Mouse (Mus musculus) liver, embryonic 16.5 days (tissue): ENCODE data around the gene Wbp1l. TPM values are rescaled to one million over a fixed set of nuclear protein-coding genes. Genes with fewer than 3 reads are reported as not detected.

ENCODE experiments used
- ATAC-seq: fragments of 200-750 bp; cut with Nextera tagmentation; 2 replicates; pipeline ENCODE4 v1.8.0; 2017; ENCODE audit warnings: low read depth, mild to moderate bottlenecking, moderate number of reproducible peaks, moderate library complexity
- H3K27ac ChIP-seq: fragments of 300-500 bp; sonication (generic); 2 replicates; pipeline ENCODE4 v1.5.1; 2014; ENCODE audit warnings: mild to moderate bottlenecking, low read length
- H3K27me3 ChIP-seq: fragments of 300-500 bp; sonication (generic); 2 replicates; pipeline ENCODE4 v1.6.1; 2014; ENCODE audit warnings: low read depth, low read length, mixed read lengths; ENCODE audit not compliant: control insufficient read depth, insufficient read depth
- H3K36me3 ChIP-seq: fragments of 300-500 bp; sonication (generic); 2 replicates; pipeline ENCODE4 v1.6.1; 2014; ENCODE audit warnings: mild to moderate bottlenecking; ENCODE audit not compliant: control insufficient read depth, insufficient read depth
- H3K4me1 ChIP-seq: fragments of 300-500 bp; sonication (generic); 2 replicates; pipeline ENCODE4 v1.6.1; 2014; ENCODE audit warnings: low read depth, low read length, mixed read lengths; ENCODE audit not compliant: control insufficient read depth
- H3K4me2 ChIP-seq: fragments of 300-500 bp; sonication (generic); 2 replicates; pipeline ENCODE4 v1.6.1; 2014; ENCODE audit warnings: low read depth, low read length, mixed read lengths
- H3K4me3 ChIP-seq: fragments of 300-500 bp; sonication (generic); 2 replicates; pipeline ENCODE4 v1.5.1; 2014; ENCODE audit warnings: low read depth, mild to moderate bottlenecking, low read length
- H3K9ac ChIP-seq: fragments of 300-500 bp; sonication (generic); 2 replicates; pipeline ENCODE4 v1.6.1; 2014; ENCODE audit warnings: low read depth, low read length
- H3K9me3 ChIP-seq: fragments of 300-500 bp; sonication (generic); replicated peaks from 2 replicates; pipeline ENCODE4 v1.6.1; 2016; ENCODE audit warnings: low read length; ENCODE audit not compliant: control insufficient read depth
- WGBS: fragments of 180-500 bp; shearing (Covaris S2); extraction: QIAGEN DNeasy Blood & Tissue Kit; methylation state at CpG from one replicate; pipeline ENCODE4 v1.1.7; 2014; ENCODE audit not compliant: insufficient replicate concordance; 5-methylcytosine and 5-hydroxymethylcytosine counted together
- polyA plus RNA-seq: library from polyadenylated mRNA; unstranded; fragments of >200 nt; fragmentation: Nextera tagmentation; extraction: Ambion mirVana; gene quantifications from 2 replicates; pipeline ENCODE4 v1.2.1, GENCODE M21; 2015

Wbp1l gene
- polyA plus RNA-seq, 1 experiment from 2014 or later = 31.5 TPM

GRCm38 (mm10) chr19:46644793-46645602 lies 46.1 kb downstream of the Wbp1l start:
- H3K36me3 ChIP-seq = peaks cover 3% of the 10 kb centered on the region
- 69% methylated on average over 12 of the region's 12 CpGs for WGBS
- no peaks in the 10 kb centered on the region for H3K9me3 ChIP-seq
- H3K4me3 ChIP-seq = no peak overlapping the region
- peaks cover 32% of the 10 kb centered on the region for H3K4me1 ChIP-seq
- H3K4me2 ChIP-seq = no peak overlapping the region
- no peak overlapping the region for H3K9ac ChIP-seq
- H3K27ac ChIP-seq = peak overlapping the region; percentile 70
- no peaks in the 10 kb centered on the region for H3K27me3 ChIP-seq
- peak; percentile 55 for ATAC-seq

- H3K9me3 ChIP-seq = no peaks in the 10 kb centered on the region
- no peak overlapping the region for H3K9ac ChIP-seq
- peaks cover 27% of the 10 kb centered on the region for H3K4me1 ChIP-seq
- WGBS = 74% methylated on average over 12 of the region's 12 CpGs
- H3K4me2 ChIP-seq = no peak overlapping the region
- ATAC-seq = peak; percentile 40
- H3K27ac ChIP-seq = no peak overlapping the region
- no peaks in the 10 kb centered on the region for H3K27me3 ChIP-seq
- H3K4me3 ChIP-seq = no peak overlapping the region
- H3K36me3 ChIP-seq = peaks cover 3% of the 10 kb centered on the region
Observed at GRCm38 (mm10) chr19:46646041-46646481, 47.2 kb downstream of the Wbp1l start.

DNA sequence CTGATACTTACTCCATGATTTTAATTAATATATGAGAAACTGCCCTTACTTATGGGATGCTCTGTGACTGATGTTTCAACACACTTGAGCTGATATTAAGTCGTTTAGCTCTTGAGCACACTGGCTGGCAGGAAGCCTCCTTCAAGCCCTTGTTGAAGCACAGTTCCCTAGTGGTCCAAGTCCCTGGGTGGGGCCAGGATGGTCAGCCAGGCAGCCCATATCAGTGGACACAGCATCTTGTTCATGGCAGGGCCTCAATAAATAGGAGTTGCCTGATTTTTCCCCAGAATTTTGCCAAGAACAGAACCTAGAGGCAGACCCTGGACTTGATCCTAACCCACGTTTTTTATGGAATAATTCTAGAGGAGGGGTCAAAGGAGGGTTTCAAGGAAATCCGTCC lies 48.4 kb downstream of the Wbp1l start:
- no peak overlapping the region for H3K27ac ChIP-seq
- H3K36me3 ChIP-seq = peaks cover 3% of the 10 kb centered on the region
- no peaks in the 10 kb centered on the region for H3K27me3 ChIP-seq
- no peak overlapping the region for H3K4me2 ChIP-seq
- 60% methylated on average over 3 of the region's 3 CpGs for WGBS
- H3K4me3 ChIP-seq = no peak overlapping the region
- no peak for ATAC-seq
- H3K4me1 ChIP-seq = peaks cover 23% of the 10 kb centered on the region
- H3K9me3 ChIP-seq = no peaks in the 10 kb centered on the region
- no peak overlapping the region for H3K9ac ChIP-seq

DNA sequence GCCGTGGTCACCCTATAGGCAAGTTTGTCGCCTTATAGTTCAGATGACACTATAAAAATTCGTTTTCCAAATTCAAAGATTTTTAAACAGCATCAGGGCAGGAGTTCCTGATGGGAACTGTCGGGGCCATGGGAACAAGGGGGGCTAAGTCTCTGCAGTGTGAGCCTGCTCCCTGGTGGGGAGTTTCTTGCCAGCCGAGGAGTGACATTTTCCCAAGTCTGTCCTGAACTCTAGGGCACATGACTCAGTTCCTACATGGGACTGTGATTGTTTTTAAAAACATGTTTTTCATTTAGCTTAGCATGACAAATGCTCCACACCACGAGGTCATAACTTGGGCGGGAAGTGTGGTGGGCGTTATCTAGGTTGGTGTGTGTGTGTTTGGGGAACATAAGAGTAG lies 49.0 kb downstream of the Wbp1l start:
- no peak for ATAC-seq
- H3K27me3 ChIP-seq = no peaks in the 10 kb centered on the region
- peaks cover 23% of the 10 kb centered on the region for H3K4me1 ChIP-seq
- no peak overlapping the region for H3K9ac ChIP-seq
- no peaks in the 10 kb centered on the region for H3K9me3 ChIP-seq
- H3K4me3 ChIP-seq = no peak overlapping the region
- no peak overlapping the region for H3K4me2 ChIP-seq
- no peak overlapping the region for H3K27ac ChIP-seq
- peaks cover 6% of the 10 kb centered on the region for H3K36me3 ChIP-seq
- 65% methylated on average over 8 of the region's 8 CpGs for WGBS

- H3K4me2 ChIP-seq = no peak overlapping the region
- no peak overlapping the region for H3K4me3 ChIP-seq
- 59% methylated on average over 14 of the region's 14 CpGs for WGBS
- no peak; the same call in 1 of the 2 replicates for ATAC-seq
- peaks cover 21% of the 10 kb centered on the region for H3K4me1 ChIP-seq
- no peaks in the 10 kb centered on the region for H3K9me3 ChIP-seq
- no peak overlapping the region for H3K9ac ChIP-seq
- no peak overlapping the region for H3K27ac ChIP-seq
- no peaks in the 10 kb centered on the region for H3K27me3 ChIP-seq
- H3K36me3 ChIP-seq = peaks cover 9% of the 10 kb centered on the region
Observed at GRCm38 (mm10) chr19:46648565-46648964, 49.7 kb downstream of the Wbp1l start.

- no peak for ATAC-seq
- H3K9me3 ChIP-seq = no peaks in the 10 kb centered on the region
- H3K4me1 ChIP-seq = peaks cover under 1% of the 10 kb centered on the region
- no peak overlapping the region for H3K4me3 ChIP-seq
- H3K27me3 ChIP-seq = no peaks in the 10 kb centered on the region
- WGBS = 70% methylated on average over 5 of the region's 5 CpGs
- H3K9ac ChIP-seq = no peak overlapping the region
- no peak overlapping the region for H3K4me2 ChIP-seq
- peaks cover 29% of the 10 kb centered on the region for H3K36me3 ChIP-seq
- H3K27ac ChIP-seq = no peak overlapping the region
Observed at GRCm38 (mm10) chr19:46653188-46653587, 54.3 kb downstream of the Wbp1l start.

- 70% methylated on average over 14 of the region's 14 CpGs for WGBS
- H3K9me3 ChIP-seq = no peaks in the 10 kb centered on the region
- H3K9ac ChIP-seq = no peak overlapping the region
- no peak overlapping the region for H3K4me2 ChIP-seq
- no peak overlapping the region for H3K27ac ChIP-seq
- H3K27me3 ChIP-seq = no peaks in the 10 kb centered on the region
- peaks cover 2% of the 10 kb centered on the region for H3K4me1 ChIP-seq
- no peak overlapping the region for H3K4me3 ChIP-seq
- no peak for ATAC-seq
- peaks cover 29% of the 10 kb centered on the region for H3K36me3 ChIP-seq
Observed at GRCm38 (mm10) chr19:46653616-46654235, 54.8 kb downstream of the Wbp1l start.

GRCm38 (mm10) chr19:46655626-46656025 lies 56.7 kb downstream of the Wbp1l start:
- Histone ChIP-seq H3K27ac (no peak overlapping the region), H3K36me3 (peaks cover 29% of the 10 kb centered on the region), H3K9me3 (no peaks in the 10 kb centered on the region), H3K4me2 (no peak overlapping the region), H3K4me3 (no peak overlapping the region), H3K4me1 (peaks cover 2% of the 10 kb centered on the region), H3K9ac (no peak overlapping the region), H3K27me3 (no peaks in the 10 kb centered on the region)
- WGBS = 79% methylated on average over 10 of the region's 10 CpGs
- ATAC-seq = no peak

DNA sequence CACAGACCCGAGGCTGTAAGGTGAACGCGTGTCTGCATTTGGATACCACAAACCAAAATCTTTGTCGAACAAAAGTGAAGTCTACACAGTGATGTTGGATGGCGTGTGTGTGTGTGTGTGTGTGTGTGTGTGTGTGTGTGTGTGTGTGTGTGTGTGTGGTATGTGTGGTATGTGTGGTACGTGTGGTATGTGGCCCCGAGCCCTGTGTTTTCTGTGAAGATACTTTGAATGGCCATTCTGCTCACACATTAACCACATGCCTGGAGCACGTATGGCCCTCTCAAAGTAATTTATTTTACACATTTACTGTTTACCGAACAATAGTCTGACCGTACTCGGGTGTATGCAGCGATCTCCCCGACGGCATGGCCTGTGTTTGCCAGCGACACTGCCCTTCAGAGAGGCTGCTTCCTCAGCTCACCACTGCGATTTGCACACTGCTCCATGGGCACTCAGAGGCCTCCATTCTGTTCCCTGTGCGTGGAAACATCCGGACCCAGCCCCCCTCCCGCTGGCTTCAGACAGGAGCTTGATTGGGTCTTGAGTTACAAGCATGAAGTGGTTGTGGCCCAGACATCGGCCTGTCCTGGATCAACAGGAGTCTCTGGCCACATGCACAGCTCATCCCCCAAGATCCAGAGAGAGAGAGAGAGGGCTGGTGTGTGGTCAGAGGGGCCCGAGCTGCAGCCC lies 57.4 kb downstream of the Wbp1l start:
- Histone ChIP-seq H3K4me2 (no peak overlapping the region), H3K36me3 (peaks cover 29% of the 10 kb centered on the region)
- 86% methylated on average over 21 of the region's 21 CpGs for WGBS

More for the DNA sequence above, 57.4 kb downstream of the Wbp1l start:
- no peak overlapping the region for H3K9ac ChIP-seq
- H3K9me3 ChIP-seq = no peaks in the 10 kb centered on the region
- no peak overlapping the region for H3K4me3 ChIP-seq
- H3K27me3 ChIP-seq = no peaks in the 10 kb centered on the region
- H3K27ac ChIP-seq = no peak overlapping the region
- H3K4me1 ChIP-seq = peaks cover 3% of the 10 kb centered on the region
- no peak for ATAC-seq
